Mouse (Mus musculus): Measurements from ENCODE around the gene Ap1b1.
A peak's percentile ranks its signal among the peaks of the same experiment; 100 is the strongest.
"Not testable (repeated sequence)": the region's sequence is repeated elsewhere in the genome, so short reads cannot be mapped to it uniquely, and the experiment has no call there.

Ap1b1 gene

DNA sequence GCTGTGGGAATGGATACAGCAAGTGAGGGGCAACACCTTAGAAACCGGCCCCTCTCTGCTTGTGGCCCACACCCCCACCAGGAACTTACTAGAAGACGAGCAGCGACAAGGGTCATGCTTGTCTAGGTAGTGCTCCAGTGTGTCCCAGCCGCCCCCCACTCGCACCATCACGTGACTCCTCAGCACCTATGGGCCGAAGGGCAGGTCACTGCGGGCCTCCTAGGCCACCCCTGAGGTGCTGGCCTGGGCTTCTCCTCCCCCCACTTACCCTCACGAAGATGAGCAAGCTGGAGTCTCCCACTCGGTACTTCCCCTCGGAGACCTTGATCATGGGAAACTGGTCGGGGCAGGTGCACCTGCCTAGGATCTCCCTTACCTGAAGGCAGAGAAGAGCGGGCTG lies 75.7 kb downstream of the Ap1b1 start:
- DNase-seq (ENCODE audit: low spot score in 2 of 2), result no peak

DNA sequence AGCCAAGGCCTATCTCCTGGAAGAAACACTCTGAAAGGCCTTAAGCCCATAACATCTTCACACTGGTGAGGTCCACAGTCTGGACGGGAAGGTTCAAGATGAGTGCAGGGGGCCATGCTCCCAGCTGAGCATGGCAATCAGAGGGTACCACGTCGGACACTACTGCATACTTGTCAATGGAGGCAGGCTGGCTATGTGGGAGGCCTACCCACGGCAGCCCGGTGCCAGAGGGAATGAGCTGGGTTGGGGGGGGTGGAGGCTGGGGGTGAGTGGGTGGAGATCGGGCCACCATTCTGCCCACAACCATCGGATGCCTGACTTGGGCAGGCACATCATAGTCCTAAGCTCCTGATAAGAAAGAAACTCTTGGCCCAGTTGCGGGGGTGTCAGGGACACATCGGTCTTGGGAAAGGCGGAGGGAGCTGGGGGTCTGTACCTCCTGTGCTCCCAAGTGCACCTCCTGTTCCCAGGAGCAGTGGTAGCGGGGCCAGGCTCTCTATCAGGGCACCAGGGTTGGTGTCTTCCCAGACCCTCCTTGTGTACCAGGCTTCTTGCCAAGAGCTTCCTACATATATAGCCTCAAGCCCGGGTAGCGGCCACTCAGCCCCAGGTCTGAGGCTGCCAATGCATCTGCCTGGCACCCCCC lies 76.4 kb downstream of the Ap1b1 start:
- no peak for DNase-seq (ENCODE audit: low spot score in 2 of 2)

DNA sequence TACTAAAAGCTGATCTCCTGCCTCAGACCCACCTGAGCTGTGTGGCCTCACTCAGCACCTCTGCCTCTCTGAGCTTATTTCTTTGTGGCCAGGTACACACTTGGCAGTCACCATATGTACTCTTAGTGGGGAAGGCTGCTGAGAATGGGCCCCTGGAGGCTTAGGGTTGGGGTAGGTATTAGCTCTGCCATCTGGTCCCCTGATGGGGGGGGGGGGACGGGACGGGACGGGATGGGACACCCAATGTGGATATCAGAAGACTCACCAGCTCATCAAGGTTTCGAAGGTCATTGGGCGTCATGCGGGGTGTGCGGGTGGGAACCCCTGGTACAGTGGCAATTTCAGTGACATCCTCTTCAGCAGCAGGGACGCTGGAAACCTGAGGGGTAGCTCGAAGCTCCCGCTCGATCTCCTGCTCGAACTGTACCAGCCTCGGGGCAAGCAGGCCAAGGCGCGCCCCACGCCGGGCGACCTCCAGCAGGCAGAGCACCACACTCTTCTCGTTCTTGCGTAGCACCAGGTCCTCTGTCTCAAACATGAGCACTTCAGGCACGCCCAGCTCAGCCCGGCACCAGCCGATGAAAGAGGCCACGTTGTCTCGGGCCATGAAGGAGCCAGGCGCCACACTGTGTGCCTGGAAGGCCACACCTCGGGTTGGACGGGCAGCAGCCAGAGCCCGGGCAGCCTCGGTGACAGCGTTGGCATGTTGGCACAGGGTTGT lies 77.1 kb downstream of the Ap1b1 start:
- no peak for DNase-seq (ENCODE audit: low spot score in 2 of 2)

DNA sequence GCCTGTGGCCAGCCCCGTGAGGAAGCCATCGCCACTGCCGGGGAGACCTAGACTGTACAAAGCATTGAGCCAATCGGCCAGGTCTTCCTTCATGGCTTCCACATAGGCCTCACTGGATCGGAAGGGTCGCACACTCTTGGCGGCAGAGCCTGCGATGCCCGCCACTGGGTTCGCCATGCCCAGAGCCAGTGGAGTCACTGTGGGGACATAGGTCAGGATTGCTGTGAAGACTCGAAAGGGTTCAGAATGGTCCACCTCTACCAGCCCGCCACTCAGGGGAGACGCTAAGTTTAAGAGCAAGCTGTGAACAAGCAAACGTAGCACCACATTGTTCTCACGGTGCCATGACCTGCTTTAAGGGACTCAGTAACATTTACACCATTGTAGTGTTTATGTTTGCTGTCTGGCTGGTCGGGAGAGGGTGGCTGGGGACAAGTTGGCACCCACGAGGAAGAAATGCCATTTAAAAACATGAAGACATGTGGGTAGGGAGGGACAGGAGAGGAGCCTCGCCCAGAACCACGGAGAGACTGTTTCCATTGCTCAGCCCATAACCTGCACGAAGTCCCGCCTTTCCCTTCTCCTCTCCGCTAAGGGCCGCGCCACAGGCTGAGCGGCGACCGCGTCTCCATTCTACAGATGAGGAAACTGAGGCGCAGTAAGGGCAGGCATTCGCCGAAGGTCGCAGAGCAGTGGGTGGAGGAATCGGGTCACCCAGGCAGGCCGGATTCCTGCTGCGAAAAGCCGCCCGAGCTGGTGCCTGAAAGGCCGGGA lies 77.8 kb downstream of the Ap1b1 start:
- no peak for DNase-seq (ENCODE audit: low spot score in 2 of 2)

DNA sequence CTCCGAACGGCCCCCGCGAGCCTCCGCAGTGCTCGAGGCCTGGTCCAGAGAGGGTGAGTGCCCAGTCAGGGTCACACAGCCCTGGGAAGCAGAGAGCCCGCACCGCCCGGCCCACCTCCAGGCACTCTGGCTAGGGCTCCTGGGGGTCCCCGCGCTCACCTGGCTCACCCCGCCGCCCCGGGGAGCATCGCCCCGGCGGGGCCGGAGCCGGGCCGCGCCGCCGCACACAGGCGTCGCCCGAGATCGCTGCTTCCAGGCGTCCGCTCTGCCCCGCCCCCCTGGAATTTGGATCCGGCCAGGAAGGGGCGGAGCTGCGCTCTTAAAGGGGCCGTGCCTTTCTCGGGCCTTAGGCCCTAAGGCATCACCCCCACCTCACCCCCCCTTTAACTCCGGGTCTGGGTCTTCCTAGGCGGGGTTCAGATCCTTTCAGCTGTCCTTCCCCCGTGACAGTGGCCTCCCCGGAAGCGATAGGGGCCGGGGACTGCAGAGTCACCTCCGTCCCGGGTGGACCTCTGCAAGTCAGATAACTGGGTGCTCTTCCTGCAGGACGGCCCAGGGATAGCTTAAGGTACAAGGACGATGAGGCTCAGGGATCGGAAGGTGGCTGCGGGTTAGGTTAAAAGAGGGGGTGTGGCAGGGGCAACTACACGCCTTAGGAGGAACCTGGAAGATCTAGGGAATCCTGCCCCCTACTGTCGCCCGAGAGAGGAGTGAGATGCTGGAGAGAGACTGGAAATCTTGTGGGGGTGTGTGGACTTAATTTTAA lies 78.6 kb downstream of the Ap1b1 start, which contains the start of gene Gas2l1:
Gene Gas2l1, minus strand, starts transcription at position 272 of the 766 bp plus-strand sequence.
- DNase-seq (ENCODE audit: low spot score in 2 of 2), result peak; percentile 55 to 65

DNA sequence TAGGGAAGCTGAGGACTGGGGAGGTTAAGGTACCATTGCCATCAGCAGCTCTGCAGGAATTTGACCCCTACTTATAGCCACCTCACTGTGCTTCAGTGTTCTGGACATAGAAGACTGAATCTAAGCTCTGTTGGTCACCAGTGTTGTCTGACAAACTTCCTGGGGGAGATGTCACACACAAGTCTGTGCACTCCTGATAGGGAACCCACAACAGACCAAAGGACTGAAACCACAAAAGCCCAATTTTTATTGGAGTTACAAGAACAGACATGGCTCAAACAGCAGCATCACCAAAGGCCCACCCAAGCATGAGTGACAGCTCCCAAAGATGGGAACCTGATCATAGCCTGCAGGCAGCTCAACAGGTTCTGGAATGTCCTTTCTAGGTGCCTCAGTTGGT lies 80.4 kb downstream of the Ap1b1 start:
- DNase-seq (ENCODE audit: low spot score in 2 of 2), result no peak

DNA sequence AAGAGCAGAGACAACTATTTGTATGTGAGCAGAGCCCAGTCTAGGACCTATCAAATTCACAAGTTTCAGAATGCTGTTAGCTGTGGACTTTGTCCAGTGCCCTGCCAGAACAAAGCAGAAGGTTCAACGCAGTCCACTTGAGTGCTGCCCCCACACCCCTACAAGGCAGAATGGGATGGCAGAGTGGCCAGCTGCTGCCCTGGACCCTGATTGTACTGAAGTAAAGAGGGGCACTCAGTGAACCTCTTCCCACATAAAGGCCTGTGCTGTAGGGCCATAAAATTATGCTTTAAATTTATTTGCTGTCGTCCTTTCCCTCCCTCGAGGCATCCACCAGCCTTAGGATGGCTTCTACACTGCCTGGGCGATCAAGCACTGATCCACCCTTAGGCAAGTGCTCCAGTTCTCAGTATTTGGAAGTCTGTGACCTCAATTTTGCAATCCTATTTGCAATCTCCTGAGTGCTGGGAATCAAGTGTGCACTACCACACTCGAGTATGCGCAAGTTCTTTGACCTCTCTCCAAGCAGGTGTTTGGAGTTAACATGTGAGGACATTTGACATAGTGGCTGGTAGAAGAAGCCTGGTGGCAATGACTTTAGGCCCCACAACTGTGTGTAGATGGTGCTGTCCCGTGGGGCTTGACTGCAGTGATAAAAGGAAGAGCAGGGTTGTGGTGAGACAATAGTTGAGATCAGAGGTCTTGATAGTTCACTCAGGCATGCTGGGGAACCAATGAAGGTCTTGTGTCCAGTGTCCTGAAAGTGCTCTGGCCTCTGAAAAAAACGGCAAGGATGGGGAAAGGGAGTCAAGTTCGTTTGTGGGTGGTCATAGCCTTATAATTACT lies 81.7 kb downstream of the Ap1b1 start:
- DNase-seq (ENCODE audit: low spot score in 2 of 2), result no peak

DNA sequence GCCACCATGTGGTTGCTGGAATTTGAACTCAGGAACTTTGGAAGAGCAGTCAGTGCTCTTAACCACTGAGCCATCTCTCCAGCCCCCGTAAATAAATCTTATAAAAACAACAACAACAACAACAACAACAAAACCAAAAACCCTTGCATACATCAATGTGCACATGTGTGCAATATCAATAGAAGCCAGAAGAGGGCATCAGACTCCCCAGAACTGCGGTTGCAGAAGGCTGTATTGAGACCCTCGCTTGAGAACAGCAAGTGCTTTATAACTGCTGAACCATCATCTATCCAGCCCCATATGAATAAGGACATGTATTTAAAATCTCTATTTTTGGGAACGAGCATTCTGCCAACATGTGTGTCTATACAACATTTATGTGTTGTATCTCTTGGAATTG lies 88.3 kb downstream of the Ap1b1 start:
- no peak for DNase-seq (ENCODE audit: low spot score in 2 of 2)

DNA sequence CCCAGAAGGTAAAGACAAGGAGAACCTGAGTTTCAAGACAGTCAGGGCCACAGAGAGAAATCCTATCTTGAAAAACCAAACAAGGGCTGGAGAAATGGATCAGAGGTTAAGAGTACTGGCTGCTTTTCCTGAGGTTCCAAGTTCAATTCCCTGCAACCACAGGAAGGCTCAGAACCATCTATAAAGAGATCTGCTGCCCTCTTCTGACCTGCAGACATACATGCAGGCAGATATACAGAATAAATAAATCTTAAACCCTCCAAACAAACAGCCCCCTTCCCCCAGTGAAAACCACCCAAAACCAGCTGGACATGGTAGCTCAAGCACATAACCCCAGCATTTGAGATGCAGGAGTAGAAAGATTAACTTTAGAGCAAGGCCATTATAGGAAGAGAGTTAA lies 89.1 kb downstream of the Ap1b1 start:
- DNase-seq (ENCODE audit: low spot score in 2 of 2), result no peak

DNA sequence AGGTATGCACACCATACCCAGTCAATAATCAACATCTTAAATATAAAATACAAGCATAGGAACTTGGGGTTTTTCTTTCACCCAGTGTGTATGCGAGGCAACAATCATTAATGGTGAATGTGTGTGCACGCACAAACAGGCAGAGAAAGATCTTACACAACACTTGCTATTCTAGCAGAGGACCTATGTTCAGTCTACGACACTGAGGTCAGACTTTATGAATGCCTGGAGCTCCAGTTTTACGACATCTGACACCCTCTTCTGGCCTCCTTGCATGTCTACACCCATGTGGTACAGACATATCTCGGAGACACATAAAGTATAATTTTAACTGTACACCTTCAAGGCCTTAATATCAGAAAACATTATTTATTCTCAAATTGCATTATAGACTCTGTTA lies 90.2 kb downstream of the Ap1b1 start:
- not testable (repeated sequence) for DNase-seq (ENCODE audit: low spot score in 2 of 2)

DNA sequence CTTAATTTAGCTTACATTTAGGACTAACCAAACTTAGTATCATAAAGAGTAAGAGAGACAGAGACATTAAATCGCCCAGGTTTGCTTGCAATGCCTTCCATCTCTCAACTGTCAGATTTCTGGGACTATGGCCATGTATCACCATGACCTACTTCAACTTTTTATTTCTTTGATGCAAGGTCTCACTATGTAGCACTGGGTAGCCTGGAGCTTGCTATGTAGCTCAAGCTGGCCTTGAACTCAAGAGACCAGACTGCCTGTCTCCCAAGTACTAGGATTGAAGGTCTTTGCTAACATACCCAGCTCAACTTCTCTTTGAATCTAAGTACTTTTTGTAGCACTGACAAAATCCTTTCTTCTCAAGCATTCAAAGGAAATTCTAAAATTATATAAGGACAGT lies 102.5 kb downstream of the Ap1b1 start:
- DNase-seq (ENCODE audit: low spot score in 2 of 2), result no peak

DNA sequence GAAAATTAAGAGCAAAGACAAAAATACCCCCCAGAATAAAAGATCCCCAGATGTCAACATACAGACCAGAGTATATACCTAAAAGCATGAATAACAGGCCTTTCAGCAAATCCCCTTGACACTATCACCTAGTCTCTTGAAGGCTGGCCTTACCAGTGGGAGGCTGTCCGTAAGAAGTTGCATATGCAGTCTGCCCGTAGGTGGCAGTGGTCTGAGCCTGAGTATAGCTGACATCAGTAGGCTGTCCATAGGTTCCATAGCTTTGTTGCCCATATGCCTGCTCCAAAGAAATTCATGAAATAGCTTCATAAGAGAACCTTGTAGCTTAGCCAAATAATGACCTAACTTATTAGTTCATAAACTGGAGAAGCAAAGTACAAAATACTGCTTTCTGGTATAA lies 105.1 kb downstream of the Ap1b1 start:
- DNase-seq (ENCODE audit: low spot score in 2 of 2), result no peak

Data from spleen, postnatal 14 days (tissue).